Mouse (Mus musculus): ENCODE measurements around the gene Ephb6.
"Not testable (repeated sequence)": the region's sequence is repeated elsewhere in the genome, so short reads cannot be mapped to it uniquely, and the experiment has no call there.

The Ephb6 gene

DNA sequence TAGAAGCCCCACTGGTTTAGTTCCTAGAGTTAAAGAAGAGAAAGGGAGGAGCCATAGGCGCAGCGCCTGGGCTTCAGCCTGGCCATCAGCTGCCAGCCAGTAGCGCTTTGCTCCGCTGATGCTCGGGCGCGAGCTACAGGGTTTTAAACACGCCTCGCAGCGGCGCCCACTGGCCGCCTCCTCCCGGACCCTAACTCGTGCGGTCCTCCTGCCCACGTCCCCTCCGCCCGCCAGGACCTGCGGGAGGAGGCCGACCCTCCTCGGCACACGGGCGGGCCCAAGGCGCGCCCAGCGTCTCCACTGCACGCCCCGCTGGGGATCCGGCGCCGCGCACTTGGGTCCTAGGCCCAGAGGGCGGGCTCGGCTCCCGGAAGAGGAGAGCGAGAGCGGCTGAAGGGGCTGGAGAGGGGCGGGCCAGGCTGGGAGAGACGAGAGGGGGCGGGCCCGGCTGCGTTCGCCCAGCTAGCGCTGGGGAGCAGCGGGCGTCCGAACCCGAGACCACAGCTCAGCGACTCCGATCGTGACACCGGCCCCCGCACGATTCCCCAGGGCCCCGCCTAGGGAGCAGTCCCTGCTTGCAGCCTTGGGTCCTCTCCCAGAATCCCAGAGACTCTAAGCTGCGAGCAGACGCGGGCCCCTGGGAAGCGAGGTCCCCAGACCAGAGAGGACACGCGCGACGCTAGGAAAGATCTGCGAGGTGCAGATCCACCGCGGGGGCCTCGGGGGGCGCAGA, at the start of gene Ephb6:
Gene Ephb6 (plus strand): TSS at position 422 of the 733 bp plus-strand sequence.
- DNase-seq: peak; percentile 79

DNA sequence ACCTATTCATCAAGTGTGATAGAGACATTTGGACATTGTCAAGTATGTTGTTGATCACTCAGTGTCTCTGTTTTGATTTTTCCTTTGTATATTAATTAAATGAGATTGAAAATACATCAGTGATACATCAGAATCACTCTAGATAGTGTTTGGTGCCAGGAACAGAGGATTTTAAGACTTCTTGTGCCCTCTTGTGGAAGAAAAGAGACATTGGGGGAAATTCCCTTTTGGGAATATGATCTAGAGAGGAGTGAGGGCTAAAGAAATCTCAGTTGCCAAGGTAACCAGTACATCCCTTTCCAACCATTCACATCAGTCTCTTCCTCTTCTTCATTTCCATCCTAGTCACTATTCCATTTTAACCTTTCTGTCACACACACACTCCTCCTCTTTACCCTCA, 48.9 kb upstream of the Ephb6 start:
- DNase-seq: no peak

DNA sequence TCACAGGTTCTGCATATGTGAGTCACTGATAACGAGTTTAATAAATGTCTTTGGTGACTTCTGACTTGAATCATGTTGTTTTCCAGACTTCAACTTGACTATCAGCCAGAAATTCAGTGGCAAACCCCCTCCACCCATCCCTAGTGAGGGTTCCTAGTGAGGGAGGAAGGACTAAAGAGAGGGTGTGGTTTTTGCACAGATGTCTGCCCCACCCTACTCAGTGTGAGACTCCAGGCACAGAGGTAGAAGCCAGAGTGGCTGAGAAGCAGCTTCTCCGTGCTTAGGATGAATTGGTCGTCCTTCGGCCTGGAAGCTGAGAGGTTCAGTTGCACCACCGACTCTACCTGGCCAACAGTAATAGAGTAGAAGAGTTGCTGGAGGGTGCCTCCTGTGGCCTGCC, 47.8 kb upstream of the Ephb6 start:
- no peak for DNase-seq

DNA sequence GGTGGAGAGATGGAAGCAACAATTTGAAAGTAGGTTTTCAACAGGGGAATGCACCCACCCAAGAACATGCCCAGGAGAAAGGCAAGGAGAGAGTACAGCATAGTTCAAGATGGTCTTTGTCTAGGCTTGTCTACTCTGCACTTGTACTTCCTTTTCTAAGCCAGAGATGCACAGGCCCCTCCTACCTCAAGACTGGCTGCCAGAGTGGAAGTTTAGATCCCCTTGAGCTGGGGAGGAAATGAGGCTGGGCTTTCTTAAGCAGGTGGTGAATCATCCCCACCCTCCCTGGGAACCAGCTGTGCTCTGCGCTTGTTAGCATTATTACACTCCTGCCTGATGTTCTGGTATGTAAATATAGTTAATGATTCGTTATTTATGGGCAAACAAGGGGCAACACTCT, 47.0 kb upstream of the Ephb6 start:
- DNase-seq: no peak

DNA sequence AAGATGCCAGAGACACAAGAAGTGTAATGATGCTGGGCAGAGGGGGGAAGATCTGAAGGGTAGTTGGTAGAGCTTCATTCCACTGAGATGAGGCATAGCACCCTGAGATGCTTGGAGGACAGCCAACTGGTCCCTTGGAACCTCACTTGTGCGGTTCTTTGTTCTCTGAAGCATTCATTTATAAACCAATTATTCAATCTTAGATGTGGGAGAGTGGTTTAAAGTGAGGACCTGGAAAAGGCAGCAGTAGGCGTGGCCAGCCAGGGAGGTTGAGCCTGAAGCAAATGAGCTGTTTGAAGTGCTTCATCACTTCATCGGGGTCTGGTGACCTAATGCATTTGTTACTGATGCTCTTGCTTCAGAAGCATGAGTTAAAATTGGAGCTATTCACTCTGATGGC, 46.0 kb upstream of the Ephb6 start:
- no peak for DNase-seq

DNA sequence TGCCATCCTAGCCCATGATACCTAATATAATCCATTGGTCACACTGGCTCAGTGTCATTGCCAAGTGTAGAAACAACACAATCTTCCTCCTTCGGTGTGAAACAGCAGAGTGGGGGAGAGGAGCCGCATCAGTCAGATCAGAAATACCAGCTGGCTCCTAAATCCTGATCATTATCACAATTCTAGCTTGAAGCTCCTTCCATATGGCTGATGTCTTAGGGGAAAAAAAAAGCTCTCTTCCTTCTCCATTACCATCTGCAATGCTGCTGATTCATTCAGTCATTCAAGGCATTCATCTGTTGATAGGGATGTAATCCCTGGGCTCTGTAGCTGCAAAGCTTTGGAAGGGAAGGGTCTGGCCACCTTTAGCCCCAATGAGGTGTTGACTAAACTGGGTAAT, 45.0 kb upstream of the Ephb6 start:
- no peak for DNase-seq

DNA sequence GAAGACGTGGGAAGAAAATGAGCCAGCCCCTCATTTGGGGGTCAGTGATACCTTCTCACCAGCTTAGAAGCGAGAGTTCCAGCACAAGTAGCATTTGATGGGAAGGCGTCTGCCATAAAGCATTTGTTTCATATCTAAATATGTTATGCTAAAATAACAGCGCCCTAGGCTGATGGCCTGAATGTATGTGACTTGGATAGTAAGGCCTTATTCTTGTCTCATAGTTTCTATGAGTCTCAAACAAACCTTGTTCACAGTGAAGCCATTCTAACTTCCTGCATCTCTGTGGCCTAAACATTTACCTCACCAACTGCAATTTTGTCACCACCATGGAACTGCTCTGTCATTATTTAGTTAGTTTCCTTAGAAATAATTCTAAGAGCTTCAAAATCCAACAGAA, 42.7 kb upstream of the Ephb6 start:
- no peak for DNase-seq

DNA sequence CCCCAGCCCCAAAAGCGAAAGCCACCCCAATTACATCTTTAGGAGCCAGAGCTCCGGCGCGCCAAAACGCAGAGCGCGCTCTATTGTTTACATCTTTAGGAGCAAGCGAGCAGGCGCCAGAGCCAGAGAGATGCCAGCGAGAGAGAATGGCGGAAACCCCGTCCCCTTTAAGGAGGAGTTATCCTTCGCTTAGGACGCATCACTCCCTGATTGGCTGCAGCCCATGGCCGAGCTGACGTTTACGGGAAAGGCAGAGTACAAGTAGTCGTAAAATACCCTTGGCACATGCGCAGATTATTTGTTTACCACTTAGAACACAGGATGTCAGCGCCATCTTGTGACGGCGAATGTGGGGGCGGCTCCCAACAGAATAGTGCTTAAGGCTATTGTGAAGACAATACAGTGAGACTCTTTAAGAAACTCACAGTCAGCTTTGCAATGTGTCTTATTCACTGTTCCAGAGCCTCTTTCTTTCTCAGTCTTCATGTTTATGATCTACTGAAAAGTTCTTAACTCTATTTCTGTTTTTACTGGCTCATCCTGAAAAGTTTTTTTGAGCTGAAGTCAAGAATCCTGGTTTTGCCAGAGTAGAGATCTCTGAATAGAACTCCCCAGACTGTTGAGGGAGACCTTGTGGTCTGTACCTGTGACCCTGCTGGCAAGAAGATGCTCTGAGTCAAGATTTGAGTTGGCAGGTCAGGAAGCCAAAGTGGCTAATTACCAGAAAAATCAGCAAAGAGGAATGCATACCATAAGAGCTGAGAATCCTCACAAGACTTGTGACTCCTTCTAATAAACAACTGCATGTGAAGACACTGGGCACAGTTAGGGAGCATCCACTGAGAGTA, 42.0 kb upstream of the Ephb6 start:
- DNase-seq: not testable (repeated sequence)

DNA sequence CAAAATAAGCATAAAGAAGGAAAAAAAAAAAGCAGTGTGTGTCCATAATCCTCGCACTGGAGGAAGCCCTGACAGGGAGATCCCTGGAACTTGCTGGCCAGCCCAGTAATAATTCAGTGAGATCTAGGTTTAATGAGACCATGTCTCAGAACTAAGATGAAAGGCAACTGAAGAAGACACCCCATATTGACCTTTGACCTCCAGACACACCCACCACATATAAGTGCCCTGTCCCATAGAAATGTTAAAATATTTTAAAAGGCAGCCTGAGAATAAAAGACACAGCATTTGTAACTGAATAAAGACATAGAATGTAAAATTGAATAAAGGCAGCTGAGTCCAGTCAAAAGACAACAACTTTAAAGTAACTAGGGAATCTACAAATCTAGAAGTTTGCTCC, 40.0 kb upstream of the Ephb6 start:
- DNase-seq: no peak

DNA sequence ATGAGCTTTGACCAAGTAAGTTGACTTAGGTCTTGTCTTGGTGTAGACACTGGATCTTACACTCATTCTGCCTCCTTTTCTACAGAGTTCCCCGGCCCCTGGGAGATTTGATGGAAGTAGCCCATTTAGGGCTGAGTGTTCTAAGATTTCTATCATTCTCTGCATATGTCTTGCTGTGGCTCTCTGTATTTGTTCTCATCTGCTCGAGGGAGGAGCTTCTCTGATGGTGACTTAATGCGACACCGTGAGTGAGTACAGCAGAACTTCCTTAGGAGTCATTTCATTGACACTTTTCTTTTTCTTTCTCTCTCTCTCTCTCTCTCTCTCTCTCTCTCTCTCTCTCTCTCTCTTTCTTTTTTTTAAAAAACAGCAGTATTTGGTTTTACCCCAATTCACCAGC, 38.3 kb upstream of the Ephb6 start:
- DNase-seq: no peak

DNA sequence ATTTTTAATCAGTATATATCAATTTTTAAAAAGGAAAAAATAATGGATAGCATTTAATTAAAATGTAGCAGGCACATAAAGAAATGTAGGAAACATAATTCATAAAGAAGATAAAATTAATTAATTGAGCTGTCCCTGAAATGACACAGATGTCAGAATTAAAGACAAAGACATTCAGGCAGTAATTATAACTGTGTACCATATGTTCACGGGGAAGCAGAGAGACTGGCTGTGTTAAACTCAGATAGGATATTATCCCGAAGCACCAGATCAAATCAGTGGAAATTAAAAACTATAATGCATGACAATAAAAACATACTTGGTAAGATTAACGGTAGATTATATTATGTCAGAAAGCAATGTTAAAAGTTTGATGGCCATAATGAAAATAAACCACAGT, 36.2 kb upstream of the Ephb6 start:
- DNase-seq: no peak

DNA sequence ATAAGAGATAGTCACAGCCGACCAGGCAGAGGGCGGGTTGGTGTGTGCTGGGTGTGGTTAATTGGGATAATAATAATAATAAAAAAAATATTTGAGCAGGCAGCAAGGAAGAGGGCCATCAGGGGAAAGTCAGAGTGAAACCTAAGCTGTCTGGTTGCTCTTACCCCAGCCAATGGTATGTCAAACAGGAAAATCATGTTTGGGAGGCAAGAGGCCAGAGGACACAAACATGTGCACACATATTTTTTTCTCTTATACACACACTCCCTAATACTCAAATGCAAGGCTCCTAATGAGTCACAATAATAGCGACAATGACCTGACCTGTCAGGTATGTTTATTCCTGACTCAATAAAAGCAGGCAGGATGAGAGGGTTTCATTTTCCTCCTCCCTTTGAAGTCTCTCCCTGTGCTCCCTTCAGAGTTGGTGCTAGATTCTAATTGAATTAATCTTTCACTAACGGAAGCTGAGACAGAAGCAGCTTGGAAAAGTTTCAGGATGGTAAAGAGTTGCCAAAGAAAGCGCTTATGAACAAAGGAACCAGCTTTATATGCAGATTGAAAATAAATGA, 28.7 kb upstream of the Ephb6 start:
- no peak for DNase-seq

DNA sequence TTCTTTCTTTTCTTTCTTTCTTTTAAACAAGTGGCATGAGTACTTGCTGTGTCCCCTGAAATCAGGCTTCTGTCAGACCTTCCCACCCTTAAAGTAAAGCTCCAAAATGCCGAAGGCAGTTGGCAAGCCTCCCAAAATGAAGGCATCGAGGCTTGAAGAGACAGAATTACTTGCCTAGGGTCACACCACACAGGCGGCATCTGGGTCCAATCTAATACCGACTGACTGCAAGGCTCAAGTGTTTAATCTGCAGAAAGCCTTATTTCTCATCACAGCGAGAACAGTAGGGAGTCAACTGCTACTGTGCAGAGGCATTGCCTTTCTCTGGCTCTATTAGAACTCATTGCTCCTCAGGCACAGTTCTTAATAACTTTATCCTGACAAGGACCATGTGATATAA, 28.0 kb upstream of the Ephb6 start:
- DNase-seq: no peak

DNA sequence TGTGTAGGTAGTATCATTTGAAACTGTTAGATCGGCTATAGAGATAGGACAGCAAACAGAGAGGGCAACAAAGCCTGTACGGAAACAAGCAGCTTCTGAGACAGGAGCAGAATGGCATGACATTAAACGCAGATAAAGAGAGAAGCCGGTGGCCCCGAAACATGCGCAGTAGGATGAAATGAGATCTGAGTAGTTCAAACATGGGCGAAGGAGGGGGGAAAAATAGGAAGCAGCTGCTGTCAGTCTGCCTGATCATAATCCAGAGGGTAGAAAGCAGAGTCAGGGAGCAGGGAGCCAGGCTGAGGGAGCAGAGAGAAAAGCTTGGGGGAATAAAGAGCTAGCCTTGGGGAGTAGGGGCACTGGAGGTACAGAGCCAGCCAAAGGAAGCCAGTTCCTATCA, 24.0 kb upstream of the Ephb6 start:
- DNase-seq: no peak

DNA sequence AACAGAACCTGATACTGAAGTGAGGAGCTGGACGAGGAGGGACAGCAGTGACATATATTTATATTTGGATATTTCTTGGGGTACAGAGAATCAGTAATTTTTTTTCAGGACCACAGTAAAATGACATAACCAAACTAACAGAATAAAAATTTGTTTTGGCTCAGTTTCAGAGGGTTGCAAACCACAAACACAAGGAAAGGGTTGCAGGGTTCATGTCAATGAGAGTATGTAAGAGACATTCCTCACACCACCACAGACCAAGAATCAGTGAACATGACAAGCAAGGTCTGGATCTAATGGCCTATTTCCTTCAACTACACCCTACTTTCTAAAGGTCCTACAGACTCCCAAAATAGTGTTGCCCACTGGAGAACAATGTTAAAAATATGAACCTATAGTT, 23.1 kb upstream of the Ephb6 start:
- DNase-seq: no peak

DNA sequence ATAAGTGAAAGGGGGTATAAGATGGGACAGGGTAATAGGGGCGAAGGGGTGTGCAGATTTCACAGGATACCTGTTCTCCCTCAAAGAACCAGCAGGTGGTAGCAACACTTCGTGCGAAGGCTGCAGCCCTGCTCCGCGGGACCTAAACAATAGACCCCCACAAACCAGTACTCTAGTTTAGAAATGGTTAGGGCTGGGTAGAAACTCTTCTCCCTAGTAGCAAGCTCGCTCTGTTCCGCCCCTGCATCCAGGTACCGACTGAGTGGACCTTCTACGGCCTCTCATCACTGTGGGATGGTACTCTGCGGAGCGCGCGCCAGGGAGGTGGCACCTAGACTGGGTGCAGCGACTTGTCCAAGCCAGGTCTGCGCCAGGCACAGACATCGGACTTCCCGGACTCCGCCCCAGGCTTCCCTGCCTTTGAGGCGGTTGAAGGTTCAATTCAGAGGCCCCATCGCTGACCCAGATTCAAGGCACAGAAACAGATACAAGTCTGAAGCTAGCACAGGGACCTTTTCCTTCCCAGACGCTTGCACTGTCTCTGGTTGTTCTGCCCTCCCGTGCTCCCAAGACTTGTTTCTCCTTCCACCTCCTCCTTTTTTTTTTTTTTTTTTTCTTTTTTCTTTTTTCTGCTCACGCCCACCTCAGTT, 756 bp upstream of the Ephb6 start:
- peak; percentile 58 for DNase-seq

DNA sequence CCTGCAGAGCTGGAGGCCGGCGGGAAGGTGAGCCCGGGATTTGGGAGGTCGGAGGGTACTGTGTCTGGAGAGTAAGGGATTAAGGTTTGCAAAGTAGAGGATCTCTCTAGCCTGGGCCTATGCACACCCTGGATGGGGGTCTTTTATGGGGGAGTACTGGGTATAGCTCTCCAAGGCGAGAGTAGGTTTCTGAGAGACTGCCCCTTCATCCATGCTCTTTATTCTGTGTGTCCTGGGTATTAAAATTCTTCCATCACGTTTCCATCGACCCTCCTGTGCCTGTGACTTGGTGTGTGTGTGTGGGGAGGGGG, 467 bp downstream of the Ephb6 start:
- DNase-seq: no peak

DNA sequence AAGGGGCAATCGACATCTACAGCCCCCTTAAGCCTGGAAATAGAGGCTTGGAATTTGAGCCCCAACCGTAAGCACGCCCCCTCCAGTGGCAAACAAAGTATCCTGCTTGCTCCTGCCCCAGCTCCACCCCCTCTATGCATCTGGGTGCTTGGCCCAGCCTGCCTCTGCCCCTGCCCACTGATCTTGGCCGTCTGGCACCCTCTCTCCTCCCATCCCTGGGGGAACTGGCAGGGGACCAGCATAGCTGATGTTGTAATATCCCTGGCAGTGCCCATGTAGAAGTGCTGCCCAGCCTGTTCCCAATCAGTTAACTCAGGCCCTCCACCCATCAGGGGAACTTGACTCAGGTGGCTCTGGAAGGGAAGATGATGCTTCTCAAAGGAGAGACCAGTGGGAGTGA, 932 bp downstream of the Ephb6 start:
- peak; percentile 66 for DNase-seq

DNA sequence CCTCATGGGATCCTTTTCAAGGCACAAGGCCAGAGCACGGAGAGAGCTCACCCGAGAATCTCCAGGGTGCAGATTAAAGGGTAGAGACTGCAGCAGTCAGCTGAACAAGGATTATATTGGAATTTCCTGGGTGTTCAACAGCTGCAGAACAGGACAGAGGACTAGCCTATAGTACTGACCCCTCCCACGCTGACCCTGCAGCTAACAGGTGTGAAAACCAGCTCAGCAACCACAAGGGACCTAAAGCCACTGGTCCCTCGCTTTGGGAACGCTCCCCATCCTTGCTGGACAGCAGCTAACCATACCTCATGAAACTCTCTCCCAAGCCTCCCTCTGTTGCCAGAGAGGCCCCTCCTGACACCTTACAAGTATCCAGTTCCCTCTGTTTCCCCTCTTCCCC, 2.4 kb downstream of the Ephb6 start:
- no peak for DNase-seq

DNA sequence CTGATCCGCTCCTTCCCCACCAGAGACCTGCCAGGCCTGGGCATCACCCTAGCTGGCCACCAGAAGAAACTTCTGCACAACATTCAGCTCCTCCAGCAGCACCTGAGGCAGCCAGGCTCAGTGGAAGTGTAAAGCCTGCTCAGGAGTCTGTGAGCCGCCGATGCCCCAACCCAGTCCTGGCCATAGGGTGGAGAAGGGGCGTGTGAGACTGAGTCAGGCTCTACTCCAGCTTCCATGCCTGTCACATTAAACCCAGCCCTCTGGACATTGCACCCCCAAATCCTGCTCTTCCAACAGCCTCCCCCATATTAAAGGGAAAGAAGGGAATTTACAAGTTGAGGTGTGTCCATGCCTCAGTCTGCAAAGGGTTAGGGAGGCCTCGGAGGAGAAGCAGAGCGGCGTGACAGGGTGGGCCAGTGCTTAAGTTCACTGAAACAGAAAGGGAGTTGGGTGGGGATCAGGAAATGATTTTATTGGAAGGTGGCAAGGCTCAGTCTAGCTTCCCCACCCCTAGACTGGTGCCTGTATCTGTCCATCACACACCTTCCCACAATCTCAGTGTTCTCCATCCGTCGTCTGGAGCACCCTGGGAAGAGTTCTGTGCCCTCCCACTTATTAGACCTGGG, 15.0 kb downstream of the Ephb6 start:
- DNase-seq: no peak

DNA sequence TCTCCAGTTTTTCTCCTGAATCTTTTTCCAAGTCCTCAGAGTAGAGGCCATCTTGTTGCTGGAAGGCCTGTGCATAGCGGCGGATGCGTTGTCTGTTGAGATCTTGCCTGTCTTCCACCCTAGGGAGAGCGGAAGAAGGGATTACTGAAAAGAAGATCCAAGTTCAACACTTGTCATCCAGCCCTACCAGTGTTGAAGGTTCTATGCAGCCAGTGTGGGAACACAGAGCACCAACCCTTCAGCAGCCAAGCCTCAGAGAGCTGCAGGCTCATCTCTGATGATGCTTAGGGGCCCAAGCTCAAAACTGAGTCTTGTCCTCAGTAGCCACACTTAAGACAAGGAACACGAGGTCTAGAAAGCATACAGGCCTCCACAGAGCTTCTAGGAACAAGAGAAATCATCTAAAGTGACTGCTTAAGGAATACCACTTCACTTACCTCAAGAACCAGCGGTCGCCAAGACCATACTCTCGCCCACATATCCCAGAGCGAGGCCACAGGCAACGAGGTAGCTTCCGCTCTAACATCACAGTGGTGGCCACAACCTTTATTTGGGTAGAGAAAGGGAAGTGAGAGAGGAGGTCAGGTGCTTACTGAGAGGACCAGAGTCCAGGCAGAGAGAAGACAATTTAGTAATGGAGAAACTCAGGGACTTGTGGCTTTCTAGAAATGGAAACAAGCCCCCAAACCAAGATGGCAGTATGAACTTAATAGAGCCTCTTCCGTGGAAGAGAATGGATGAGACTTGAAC, 16.1 kb downstream of the Ephb6 start:
- no peak for DNase-seq

DNA sequence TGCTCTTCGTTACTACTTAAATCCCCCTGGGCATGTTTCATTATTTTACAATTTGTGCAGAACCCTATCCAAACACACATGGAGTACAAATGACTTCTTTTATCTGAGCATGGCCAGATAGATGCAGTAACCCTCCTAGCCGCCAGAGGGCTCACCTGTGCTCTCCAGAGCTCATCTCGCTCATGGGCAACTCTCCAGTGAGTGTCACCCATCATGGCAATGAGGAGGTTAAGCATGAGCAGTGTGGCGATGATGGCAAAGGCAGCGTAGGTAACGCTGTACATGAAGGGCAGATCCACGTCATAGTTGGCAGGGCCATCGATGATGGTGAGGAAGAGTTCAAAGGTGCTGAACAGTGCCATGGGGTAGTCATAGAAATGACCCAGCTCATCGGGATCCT, 17.4 kb downstream of the Ephb6 start:
- peak; percentile 48 for DNase-seq

DNA sequence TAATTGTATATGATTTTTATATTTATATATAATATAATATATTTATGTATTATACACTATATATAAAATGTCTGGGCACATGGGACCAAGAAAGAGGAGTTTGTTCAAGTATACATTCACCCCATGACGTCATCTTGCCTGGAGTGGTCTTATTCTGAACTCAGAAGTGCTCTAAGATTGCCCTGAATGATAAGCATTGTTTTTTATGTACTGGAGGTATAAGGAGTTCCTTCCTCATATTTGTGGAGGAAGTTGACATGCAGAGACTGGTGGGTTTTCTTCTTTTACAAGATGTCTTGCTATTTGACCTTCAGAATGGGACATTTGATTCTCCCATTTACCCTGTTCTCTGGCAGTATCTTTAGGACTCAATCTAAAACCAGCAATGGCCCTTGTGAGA, 22.9 kb downstream of the Ephb6 start:
- no peak for DNase-seq
